Mouse (Mus musculus) granulocyte monocyte progenitor cell, adult 5-6 weeks (primary cell): Measurements from ENCODE around the gene Ccp110. TPM values are rescaled to one million over a fixed set of nuclear protein-coding genes. Genes with fewer than 3 reads are reported as not detected.

ENCODE experiments used
- ATAC-seq: replicated peaks from 2 replicates; pipeline ENCODE4 v1.8.0; 2016; ENCODE audit warnings: mild to moderate bottlenecking, moderate TSS enrichment, inconsistent platforms; ENCODE audit not compliant: poor library complexity, severe bottlenecking
- total RNA-seq, 2 experiments: library from RNA; stranded (forward) in 1 of 2; stranded (reverse) in 1 of 2; fragments of 200-712, 200-1000 nt in 1 of 2; fragments of >200 nt in 1 of 2; fragmentation: Nextera tagmentation in 1 of 2; gene quantifications; 2 replicates each; pipeline ENCODE4 v1.2.3; 2014 to 2017

Ccp110 gene
- total RNA-seq (2014; fragmentation: Nextera tagmentation) (14.8 and 26.8 TPM in 2 replicates), total RNA-seq (2017) (19.8 and 20.7 TPM in 2 replicates)

- ATAC-seq: peak; percentile 99
Measured at GRCm38 (mm10) chr7:118712228-118713173, at the start of gene Ccp110. Ccp110 (plus strand) TSS chr7:118712552.

GRCm38 (mm10) chr7:118667773-118668172, 44.6 kb upstream of the Ccp110 start:
- ATAC-seq: no peak

GRCm38 (mm10) chr7:118670142-118670541, 42.2 kb upstream of the Ccp110 start:
- ATAC-seq: no peak

- no peak for ATAC-seq
Measured at GRCm38 (mm10) chr7:118676826-118677225, 35.5 kb upstream of the Ccp110 start.

GRCm38 (mm10) chr7:118688199-118688598, 24.2 kb upstream of the Ccp110 start:
- ATAC-seq: peak; percentile 81

GRCm38 (mm10) chr7:118689088-118689487, 23.3 kb upstream of the Ccp110 start:
- ATAC-seq: no peak

- no peak for ATAC-seq
Measured at GRCm38 (mm10) chr7:118691287-118691686, 21.1 kb upstream of the Ccp110 start.

- ATAC-seq: no peak
Measured at GRCm38 (mm10) chr7:118696146-118696545, 16.2 kb upstream of the Ccp110 start.

GRCm38 (mm10) chr7:118697168-118697567, 15.2 kb upstream of the Ccp110 start:
- ATAC-seq: no peak

- peak; percentile 24 for ATAC-seq
Measured at GRCm38 (mm10) chr7:118698882-118699281, 13.5 kb upstream of the Ccp110 start.

- peak; percentile 81 for ATAC-seq
Measured at GRCm38 (mm10) chr7:118703144-118703561, 9.2 kb upstream of the Ccp110 start.

GRCm38 (mm10) chr7:118704001-118704850, 8.1 kb upstream of the Ccp110 start:
- ATAC-seq: no peak

- ATAC-seq: peak; percentile 87
Measured at GRCm38 (mm10) chr7:118705101-118705961, 7.0 kb upstream of the Ccp110 start, which contains the start of gene Gde1. Gde1 (minus strand) TSS chr7:118705778.

GRCm38 (mm10) chr7:118706051-118706450, 6.3 kb upstream of the Ccp110 start:
- no peak for ATAC-seq

- ATAC-seq: no peak
Measured at GRCm38 (mm10) chr7:118706488-118706887, 5.9 kb upstream of the Ccp110 start.

- no peak for ATAC-seq
Measured at GRCm38 (mm10) chr7:118707216-118707615, 5.1 kb upstream of the Ccp110 start.

- ATAC-seq: no peak
Measured at GRCm38 (mm10) chr7:118708002-118708401, 4.3 kb upstream of the Ccp110 start.

GRCm38 (mm10) chr7:118710776-118711175, 1.6 kb upstream of the Ccp110 start:
- no peak for ATAC-seq

- ATAC-seq: no peak
Measured at GRCm38 (mm10) chr7:118714873-118715272, 2.5 kb downstream of the Ccp110 start.

GRCm38 (mm10) chr7:118718066-118718465, 5.7 kb downstream of the Ccp110 start:
- ATAC-seq: no peak
